ENCODE assay signal across 14 mouse cellular contexts in genomic region chr16:18605705-18606104, GRCm38 (mm10). TPM values are rescaled to one million over a fixed set of nuclear protein-coding genes. Genes with fewer than 3 reads are reported as not detected.
"Had no signal": no experiment of that assay in that cellular context is flagged by ENCODE, and none has a peak within 500 bp of the region (broad histone marks: within the 10 kb centered on the region; RNA-seq: fewer than 3 reads in every experiment).

No protein-coding gene starts in this region.

- H3K4me3 ChIP-seq: layer of hippocampus, adult 2 months; limb, embryonic 13.5 days; midbrain, embryonic 10.5 days; myocyte; neural tube, embryonic 15.5 days had no signal

- H3K9me3 ChIP-seq: limb, embryonic 13.5 days; midbrain, embryonic 10.5 days; neural tube, embryonic 15.5 days had no signal

- H3K9ac ChIP-seq: limb, embryonic 13.5 days; liver, embryonic 14.5 days; neural tube, embryonic 15.5 days had no signal

- H3K4me2 ChIP-seq: limb, embryonic 13.5 days; neural tube, embryonic 15.5 days had no signal

- DNase-seq: kidney, adult 11 months; kidney, adult 9 months; kidney, postnatal 4 days; lung, adult 18-20 months; midbrain, embryonic 14.5 days; thymus, postnatal 14 days had no signal

- H3K27ac ChIP-seq: kidney, postnatal 0 days; layer of hippocampus, adult 2 months; limb, embryonic 13.5 days; liver, embryonic 14.5 days; midbrain, embryonic 10.5 days; neural tube, embryonic 15.5 days had no signal

- H3K36me3 ChIP-seq: limb, embryonic 13.5 days; midbrain, embryonic 10.5 days; neural tube, embryonic 15.5 days had no signal

RNA-seq across cellular contexts. Expression of gene Gp1bb, which starts 16.5 kb away (rescaled TPM):
- polyA plus RNA-seq: liver, adult 2 months had no signal

RNA-seq across cellular contexts. Expression of gene Gm49601, which starts 20.5 kb away (rescaled TPM):
- polyA plus RNA-seq: liver, adult 2 months had no signal
